Mouse (Mus musculus) cortical plate, adult 2 months (tissue): ENCODE results near the gene Sec31a.

ENCODE experiments used
- CTCF ChIP-seq: fragments of 200-500 bp; IDR thresholded peaks from 2 replicates; pipeline ENCODE4 v1.5.1; 2011; ENCODE audit warnings: mild to moderate bottlenecking, control low read depth, low read length; ENCODE audit not compliant: insufficient read depth; ENCODE audit errors: extremely low read depth
- POLR2A ChIP-seq: fragments of 200-500 bp; IDR thresholded peaks from 2 replicates; pipeline ENCODE4 v1.6.1; 2011; ENCODE audit warnings: mild to moderate bottlenecking, low read length, control low read depth; ENCODE audit not compliant: insufficient read depth; ENCODE audit errors: extremely low read depth

GRCm38 (mm10) chr5:100367051-100367450 lies 49.0 kb downstream of the Sec31a start:
- TF ChIP-seq POLR2A, result no peak
- no peak for TF ChIP-seq CTCF
